Mouse (Mus musculus): ENCODE measurements around the gene Tm4sf5.

- no peak for TF ChIP-seq POLR2A (IDR thresholded peaks at IDR 0.05; ENCODE audit: insufficient read depth, low read depth, low read length)
- TF ChIP-seq CTCF (IDR thresholded peaks at IDR 0.05; ENCODE audit: insufficient read depth, low read depth, low read length), result no peak
Observed at GRCm38 (mm10) chr11:70520178-70520769, 15.2 kb downstream of the Tm4sf5 start.

Measured in olfactory bulb, adult 2 months (tissue).